Mouse (Mus musculus) heart, postnatal 0 days (tissue): ENCODE results near the gene Ets2.

ENCODE experiments used
- CTCF ChIP-seq: IDR thresholded peaks from 2 replicates; pipeline ENCODE4 v1.5.1; 2016; ENCODE audit warnings: antibody characterized with exemption, control low read depth, low read depth
- EP300 ChIP-seq: IDR thresholded peaks from 2 replicates; pipeline ENCODE4 v1.6.1; 2016; ENCODE audit warnings: antibody characterized with exemption, low read depth

DNA sequence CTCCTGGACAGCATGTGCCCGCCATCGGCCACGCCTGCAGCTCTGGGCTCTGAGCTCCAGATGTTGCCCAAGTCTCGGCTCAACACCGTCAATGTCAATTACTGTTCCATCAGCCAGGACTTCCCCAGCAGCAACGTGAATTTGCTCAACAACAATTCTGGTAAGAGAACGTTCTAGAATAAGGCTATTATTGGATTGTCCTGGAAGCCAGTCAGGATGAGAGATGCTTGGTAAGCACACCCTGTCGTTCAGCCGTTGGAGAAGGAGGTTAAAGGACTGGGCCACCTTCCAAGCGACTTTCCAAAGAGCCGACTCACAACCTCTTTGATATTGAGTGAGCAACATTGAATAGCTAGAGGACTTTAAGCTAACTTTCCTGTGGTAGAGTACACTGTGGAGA, 13.2 kb downstream of the Ets2 start:
- TF ChIP-seq CTCF = no peak
- no peak for TF ChIP-seq EP300
